Mouse (Mus musculus): ENCODE data around the gene Senp5. TPM values are rescaled to one million over a fixed set of nuclear protein-coding genes. Genes with fewer than 3 reads are reported as not detected.

Senp5 gene
- polyA plus RNA-seq, 1 experiment = 4.3 TPM

DNA sequence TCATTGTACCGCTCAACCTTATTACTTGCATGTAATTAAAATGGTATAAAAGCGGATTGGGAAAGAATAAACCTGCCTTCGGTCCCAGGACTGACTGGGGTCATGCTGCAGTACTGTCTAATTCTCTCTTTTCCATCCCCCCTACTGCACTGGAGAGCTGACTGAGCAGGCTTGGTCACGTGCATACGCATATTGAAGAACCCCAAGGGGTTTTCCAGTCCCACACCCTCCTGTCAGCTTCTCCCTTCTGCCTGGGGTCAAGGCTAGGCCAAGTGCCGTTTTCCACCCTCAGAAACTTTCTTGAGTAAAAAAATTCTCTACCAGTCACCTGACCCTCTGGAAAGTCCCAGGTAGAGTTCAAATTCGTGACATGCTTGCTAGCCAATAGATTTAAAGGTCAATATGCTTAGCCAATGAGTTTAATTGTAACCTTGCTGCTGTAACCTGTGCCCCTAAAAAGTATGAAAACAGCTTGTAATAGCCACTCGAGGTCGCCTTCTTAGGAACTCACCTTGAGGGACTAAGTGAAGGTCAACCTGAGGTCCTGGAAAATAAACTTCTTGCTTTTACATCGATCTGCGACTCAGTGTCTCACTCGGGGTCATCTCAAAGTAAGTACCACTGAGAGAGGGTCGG lies 76.4 kb downstream of the Senp5 start:
- no peak for TF ChIP-seq GATA1 (IDR thresholded peaks at IDR 0.05; ENCODE audit: low read length)

GRCm38 (mm10) chr16:31926091-31926490 lies 77.0 kb downstream of the Senp5 start:
- no peak for TF ChIP-seq GATA1 (IDR thresholded peaks at IDR 0.05; ENCODE audit: low read length)

DNA sequence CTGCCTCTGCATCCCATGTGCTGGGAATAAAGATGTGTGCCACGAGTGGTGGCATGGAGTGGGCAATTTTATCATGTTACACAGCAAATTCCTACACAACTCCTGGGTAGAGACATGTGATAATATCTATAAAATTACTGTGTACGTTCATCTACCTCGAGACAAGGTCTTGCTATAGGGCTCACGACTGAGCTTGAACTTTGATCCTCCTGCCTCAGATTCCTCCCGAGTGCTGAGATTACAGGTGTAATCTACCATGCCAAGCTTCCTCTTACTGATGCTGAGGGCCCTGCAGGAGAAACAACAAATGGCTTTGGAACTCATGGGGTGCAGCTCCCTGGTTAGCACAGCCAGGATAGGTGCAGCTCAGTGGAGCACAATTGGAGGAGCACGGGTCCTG lies 78.7 kb downstream of the Senp5 start:
- no peak for TF ChIP-seq GATA1 (IDR thresholded peaks at IDR 0.05; ENCODE audit: low read length)

DNA sequence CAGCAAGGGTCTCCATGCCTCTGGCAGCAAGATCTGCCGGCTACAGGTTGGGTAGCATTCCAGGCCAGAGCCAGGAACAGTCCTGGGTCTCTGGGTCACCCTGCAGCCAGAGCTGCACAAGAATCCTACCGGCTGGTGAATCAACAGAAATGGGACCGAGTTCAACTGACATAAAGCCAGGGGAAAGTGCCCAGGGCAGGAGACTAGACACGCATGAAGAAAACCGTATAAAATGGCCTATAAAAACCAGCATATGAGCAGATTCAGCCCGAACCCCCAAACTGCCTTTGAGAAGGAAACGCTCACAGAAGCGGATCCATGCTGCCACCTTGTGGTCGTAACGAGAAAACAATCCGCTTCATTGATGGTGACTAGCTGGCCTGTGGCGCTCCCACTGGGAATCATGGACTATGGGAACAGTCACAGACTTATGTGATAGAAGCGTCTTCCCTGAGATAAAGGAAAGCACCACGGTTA lies 84.8 kb downstream of the Senp5 start:
- no peak for TF ChIP-seq GATA1 (IDR thresholded peaks at IDR 0.05; ENCODE audit: low read length)

DNA sequence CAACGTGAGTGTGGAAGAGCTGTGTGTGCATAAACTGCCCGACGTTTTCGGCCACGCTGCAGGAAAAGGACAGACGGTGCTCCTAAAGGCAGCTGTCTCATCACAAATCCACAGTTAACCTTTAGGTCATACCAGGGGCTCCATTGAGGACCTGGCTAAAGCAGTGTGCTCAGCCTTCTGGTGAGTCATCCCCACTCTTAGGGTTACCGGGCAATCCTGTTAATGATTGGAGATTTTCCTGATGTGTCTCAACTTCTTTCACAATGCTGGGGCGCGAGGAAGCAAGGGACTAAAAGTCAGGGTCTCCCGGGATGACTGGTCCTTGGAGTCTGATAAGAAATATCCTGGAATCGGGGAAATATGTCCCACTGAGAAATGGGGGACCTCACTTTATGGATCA lies 85.3 kb downstream of the Senp5 start:
- no peak for TF ChIP-seq GATA1 (IDR thresholded peaks at IDR 0.05; ENCODE audit: low read length)

DNA sequence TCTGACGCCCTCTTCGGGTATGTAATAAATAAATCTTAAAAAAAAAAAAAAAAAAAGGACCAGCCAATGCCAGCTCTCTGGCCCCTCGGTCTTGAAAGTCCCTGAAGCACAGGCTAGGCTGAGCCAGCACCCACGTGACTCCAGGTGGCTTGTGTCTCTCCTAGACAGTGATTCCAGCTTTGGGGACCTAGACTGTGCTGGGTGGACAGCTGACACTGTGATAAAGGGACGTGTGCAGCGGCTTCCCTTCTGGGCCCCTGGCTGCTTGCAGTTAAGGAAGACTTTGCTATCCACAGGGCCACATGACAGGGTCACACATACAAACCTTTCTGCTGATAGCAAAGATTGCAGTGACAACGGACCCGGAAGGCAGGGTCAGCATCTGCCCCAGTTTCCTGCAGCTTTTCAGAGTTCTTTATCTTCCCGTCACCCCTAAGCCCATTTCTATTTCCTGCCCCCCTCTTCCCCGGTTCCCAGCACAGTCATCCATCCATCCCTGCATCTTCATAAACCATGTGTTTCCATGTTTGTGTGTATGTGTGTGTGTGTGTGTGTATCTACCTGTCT lies 92.7 kb downstream of the Senp5 start:
- no peak for TF ChIP-seq GATA1 (IDR thresholded peaks at IDR 0.05; ENCODE audit: low read length)

Other genes with a start within 250 kb of the Senp5 start
- not detected in 2 replicates for gene Meltf, start 124.5 kb downstream of the Senp5 start, polyA plus RNA-seq (2012)
- not detected in 2 replicates for gene Pigz, start 69.4 kb downstream of the Senp5 start, polyA plus RNA-seq (2012)
- 65.4 and 75.8 TPM in 2 replicates for gene 0610012G03Rik, start 54.8 kb downstream of the Senp5 start, polyA plus RNA-seq (2012)
- 137 and 143 TPM in 2 replicates for gene Ncbp2, start 54.8 kb downstream of the Senp5 start, polyA plus RNA-seq (2012)
- gene Pak2, start 76.1 kb upstream of the Senp5 start, polyA plus RNA-seq (2012) = 29.8 and 41.3 TPM in 2 replicates
- 14.8 and 21.0 TPM in 2 replicates for gene Pigx, start 96.5 kb upstream of the Senp5 start, polyA plus RNA-seq (2012)
- 2.2 and 3.8 TPM in 2 replicates for gene Cep19, start 96.5 kb upstream of the Senp5 start, polyA plus RNA-seq (2012)
- gene Nrros, start 162.3 kb upstream of the Senp5 start, polyA plus RNA-seq (2012) = 70.3 and 74.8 TPM in 2 replicates
- not detected in 2 replicates for gene Bex6, start 176.5 kb upstream of the Senp5 start, polyA plus RNA-seq (2012)
- 6.3 and 9.0 TPM in 2 replicates for gene Fbxo45, start 243.9 kb upstream of the Senp5 start, polyA plus RNA-seq (2012)
- gene Wdr53, start 243.9 kb upstream of the Senp5 start, polyA plus RNA-seq (2012) = 13.0 and 15.6 TPM in 2 replicates

All from G1E-ER4 (cell line).